Mouse (Mus musculus): ENCODE data around the gene Odf2l.

DNA sequence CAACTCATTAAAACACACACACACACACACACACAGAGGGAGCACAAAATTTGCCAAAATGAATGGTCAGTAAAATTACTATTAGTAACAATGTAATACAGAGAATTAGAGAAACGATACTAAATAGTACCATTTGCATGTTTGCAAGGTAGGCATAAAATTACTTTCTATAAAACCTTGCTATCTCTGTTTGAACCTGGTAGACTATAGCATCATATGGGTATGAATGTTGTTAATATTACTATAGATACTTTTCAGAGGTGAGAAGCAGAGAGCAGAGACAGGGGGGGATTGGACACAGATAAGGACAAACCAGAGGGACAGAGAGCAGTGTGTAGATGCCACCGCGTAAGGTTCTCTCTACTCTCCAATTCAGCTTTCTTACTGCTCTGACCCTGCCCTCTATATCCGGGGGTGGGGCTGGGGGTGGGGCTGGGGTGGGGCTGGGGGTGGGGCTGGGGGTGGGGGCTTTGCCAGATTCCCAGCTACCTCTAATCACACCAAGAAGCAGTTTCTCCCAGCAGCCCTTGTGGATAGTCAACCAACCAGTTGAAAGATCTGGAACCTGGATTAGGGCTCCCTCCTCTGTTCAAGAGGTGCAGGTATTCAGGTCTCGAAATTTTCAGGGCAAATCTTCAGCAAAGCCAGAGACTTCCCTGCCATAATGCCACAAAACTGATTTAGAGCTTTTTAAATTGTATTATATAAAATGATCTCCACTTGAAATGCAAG is 12.4 kb upstream of the Odf2l start:
- TF ChIP-seq GATA1 (IDR thresholded peaks at IDR 0.05; ENCODE audit: low read length) (no peak), TAL1 (IDR thresholded peaks at IDR 0.05; ENCODE audit: low read length) (no peak)

Measured in erythroblast, embryonic 14.5 days (primary cell).